Mouse (Mus musculus) cerebellum, adult 8-10 months (tissue): ENCODE results near the gene Slc16a3.

Source experiments
- DNase-seq: peaks from one replicate; pipeline ENCODE4 v3.0.0; 2022

Gene Slc16a3

GRCm38 (mm10) chr11:120979711-120980426 lies 31.6 kb downstream of the Slc16a3 start:
- no peak for DNase-seq

GRCm38 (mm10) chr11:120980427-120981035 lies 32.3 kb downstream of the Slc16a3 start:
- DNase-seq, result no peak

- DNase-seq, result no peak
Observed at GRCm38 (mm10) chr11:120981661-120982060, 33.4 kb downstream of the Slc16a3 start.

GRCm38 (mm10) chr11:120982459-120982858 lies 34.2 kb downstream of the Slc16a3 start:
- DNase-seq, result no peak

GRCm38 (mm10) chr11:120984448-120985330 lies 36.4 kb downstream of the Slc16a3 start:
- no peak for DNase-seq

- no peak for DNase-seq
Observed at GRCm38 (mm10) chr11:120987608-120988007, 39.3 kb downstream of the Slc16a3 start.

GRCm38 (mm10) chr11:120988410-120988809 lies 40.1 kb downstream of the Slc16a3 start:
- no peak for DNase-seq

GRCm38 (mm10) chr11:120989523-120989922 lies 41.2 kb downstream of the Slc16a3 start:
- DNase-seq, result no peak

- DNase-seq, result peak; percentile 33
Observed at GRCm38 (mm10) chr11:120990126-120990781, 42.0 kb downstream of the Slc16a3 start.

GRCm38 (mm10) chr11:120990951-120991526 lies 42.8 kb downstream of the Slc16a3 start, which contains the start of gene Csnk1d:
Gene Csnk1d (minus strand): TSS chr11:120991330.
- peak; percentile 100 for DNase-seq

GRCm38 (mm10) chr11:120991791-120992190 lies 43.5 kb downstream of the Slc16a3 start:
- no peak for DNase-seq

GRCm38 (mm10) chr11:120993080-120993479 lies 44.8 kb downstream of the Slc16a3 start:
- DNase-seq, result no peak

GRCm38 (mm10) chr11:120993586-120993985 lies 45.3 kb downstream of the Slc16a3 start:
- no peak for DNase-seq

- no peak for DNase-seq
Observed at GRCm38 (mm10) chr11:120994741-120995140, 46.5 kb downstream of the Slc16a3 start.

- no peak for DNase-seq
Observed at GRCm38 (mm10) chr11:121001966-121002365, 53.7 kb downstream of the Slc16a3 start.

- DNase-seq, result no peak
Observed at GRCm38 (mm10) chr11:121004281-121004680, 56.0 kb downstream of the Slc16a3 start.

GRCm38 (mm10) chr11:121006184-121006583 lies 57.9 kb downstream of the Slc16a3 start:
- no peak for DNase-seq

GRCm38 (mm10) chr11:121010044-121010755 lies 61.9 kb downstream of the Slc16a3 start:
- DNase-seq, result no peak
